8 mouse cellular contexts compared by ENCODE assay signal in genomic region chr10:53598821-53599220, GRCm38 (mm10). TPM values are rescaled to one million over a fixed set of nuclear protein-coding genes. Genes with fewer than 3 reads are reported as not detected.
A peak's percentile ranks its signal among the peaks of the same experiment; 100 is the strongest.
DNase-seq lines count a peak whose midpoint lies in the region; ATAC-seq and TF ChIP-seq lines count a peak whose summit lies in the region.

No protein-coding gene starts in this region.

- no peak for TF ChIP-seq EP300 in heart, adult 2 months (IDR thresholded peaks at IDR 0.05; ENCODE audit: insufficient read depth, low read depth, low read length)
- no peak for TF ChIP-seq EP300 in stomach, postnatal 0 days (optimal IDR thresholded peaks at IDR 0.05)

- intact Hi-C loops in heart, adult 2 months (cut with DNase I), result no loop called here

- DNase-seq in heart, adult 2 months, result no peak
- peak; percentile 42 for DNase-seq in brain, embryonic 14.5 days (ENCODE audit: low read depth)
- no peak for DNase-seq in stomach, postnatal 0 days (ENCODE audit: low spot score)
- no peak for DNase-seq in cerebellum, adult 9-11 months
- no peak for DNase-seq in cerebellum, adult 9-10 months

- TF ChIP-seq CTCF in heart, adult 2 months (IDR thresholded peaks at IDR 0.05), result no peak
- no peak for TF ChIP-seq CTCF in brain, embryonic 14.5 days (IDR thresholded peaks at IDR 0.05; ENCODE audit: borderline replicate concordance, extremely low read depth, insufficient read depth, insufficient read length)
- TF ChIP-seq CTCF in stomach, postnatal 0 days (IDR thresholded peaks at IDR 0.05; ENCODE audit: low read depth), result peak; percentile 45

- TF ChIP-seq POLR2A in heart, adult 2 months (IDR thresholded peaks at IDR 0.05; ENCODE audit: insufficient read depth, low read depth, low read length), result no peak
- no peak for TF ChIP-seq POLR2A in brain, embryonic 14.5 days (IDR thresholded peaks at IDR 0.05; ENCODE audit: borderline replicate concordance, extremely low read depth, insufficient read depth, insufficient read length, poor library complexity, severe bottlenecking)

- peaks cover 39% of the 10 kb centered on the region for H3K4me1 ChIP-seq in heart, embryonic 13.5 days
- peaks cover 4% of the 10 kb centered on the region for H3K4me1 ChIP-seq in heart, adult 2 months (ENCODE audit: control insufficient read depth, insufficient read depth, low read length)
- H3K4me1 ChIP-seq in hindbrain, embryonic 12.5 days, result peaks cover 23% of the 10 kb centered on the region
- H3K4me1 ChIP-seq in liver, embryonic 16.5 days (ENCODE audit: control insufficient read depth, low read depth, low read length), result peaks cover 17% of the 10 kb centered on the region
- peaks cover 5% of the 10 kb centered on the region; the same call in 1 of the 2 replicates for H3K4me1 ChIP-seq in stomach, postnatal 0 days (replicated peaks; ENCODE audit: control insufficient read depth, insufficient read depth)

- H3K9me3 ChIP-seq in heart, embryonic 13.5 days, result no peaks in the 10 kb centered on the region
- no peaks in the 10 kb centered on the region for H3K9me3 ChIP-seq in hindbrain, embryonic 12.5 days (replicated peaks)
- no peaks in the 10 kb centered on the region for H3K9me3 ChIP-seq in liver, embryonic 16.5 days (replicated peaks; ENCODE audit: control insufficient read depth, low read length)
- H3K9me3 ChIP-seq in stomach, postnatal 0 days (ENCODE audit: control insufficient read depth, low read length), result no peaks in the 10 kb centered on the region

- no peak overlapping the region for H3K27ac ChIP-seq in heart, embryonic 13.5 days (replicated peaks)
- no peak overlapping the region for H3K27ac ChIP-seq in heart, adult 2 months
- no peak overlapping the region for H3K27ac ChIP-seq in hindbrain, embryonic 12.5 days
- 0 out of 2 replicates have a peak overlapping the region, but pooled peaks have one; percentile 45 for H3K27ac ChIP-seq in liver, embryonic 16.5 days (ENCODE audit: low read length)
- H3K27ac ChIP-seq in stomach, postnatal 0 days (replicated peaks), result no peak overlapping the region

- H3K36me3 ChIP-seq in heart, embryonic 13.5 days, result peaks cover 39% of the 10 kb centered on the region
- peaks cover 15% of the 10 kb centered on the region for H3K36me3 ChIP-seq in heart, adult 2 months (ENCODE audit: control insufficient read depth, insufficient read depth, low read length)
- peaks cover 16% of the 10 kb centered on the region for H3K36me3 ChIP-seq in hindbrain, embryonic 12.5 days
- peaks cover 20% of the 10 kb centered on the region for H3K36me3 ChIP-seq in liver, embryonic 16.5 days (ENCODE audit: control insufficient read depth, insufficient read depth)
- H3K36me3 ChIP-seq in stomach, postnatal 0 days (ENCODE audit: control insufficient read depth, insufficient read depth, low read length), result peaks cover 3% of the 10 kb centered on the region; the same call in 1 of the 2 replicates

- H3K27me3 ChIP-seq in heart, embryonic 13.5 days (replicated peaks), result no peaks in the 10 kb centered on the region
- no peaks in the 10 kb centered on the region for H3K27me3 ChIP-seq in heart, adult 2 months (ENCODE audit: control insufficient read depth, insufficient read depth, low read length)
- no peaks in the 10 kb centered on the region for H3K27me3 ChIP-seq in hindbrain, embryonic 12.5 days
- no peaks in the 10 kb centered on the region for H3K27me3 ChIP-seq in liver, embryonic 16.5 days (ENCODE audit: control insufficient read depth, insufficient read depth, low read depth, low read length)
- no peaks in the 10 kb centered on the region for H3K27me3 ChIP-seq in stomach, postnatal 0 days (ENCODE audit: control insufficient read depth, insufficient read depth, low read length)

- ATAC-seq in heart, embryonic 13.5 days (ENCODE audit: extremely low read depth, insufficient number of reproducible peaks, low FRiP score, low TSS enrichment), result no peak
- ATAC-seq in hindbrain, embryonic 12.5 days (ENCODE audit: low FRiP score), result no peak
- ATAC-seq in liver, embryonic 16.5 days (ENCODE audit: low read depth), result no peak
- ATAC-seq in stomach, postnatal 0 days (ENCODE audit: low FRiP score, low TSS enrichment), result no peak

- 0 out of 2 replicates have a peak overlapping the region, but pooled peaks have one; percentile 1 for H3K9ac ChIP-seq in heart, embryonic 13.5 days
- no peak overlapping the region for H3K9ac ChIP-seq in heart, adult 2 months (ENCODE audit: low read depth, low read length)
- no peak overlapping the region for H3K9ac ChIP-seq in hindbrain, embryonic 12.5 days
- peak overlapping the region; percentile 34; the same call in 1 of the 2 replicates for H3K9ac ChIP-seq in liver, embryonic 16.5 days (ENCODE audit: low read depth, low read length)
- no peak overlapping the region for H3K9ac ChIP-seq in stomach, postnatal 0 days (ENCODE audit: low read length)

- H3K4me3 ChIP-seq in heart, embryonic 13.5 days, result peak overlapping the region; percentile 95
- no peak overlapping the region for H3K4me3 ChIP-seq in heart, adult 2 months
- H3K4me3 ChIP-seq in hindbrain, embryonic 12.5 days, result peak overlapping the region; percentile 6
- peak overlapping the region; percentile 53 for H3K4me3 ChIP-seq in liver, embryonic 16.5 days (ENCODE audit: low read depth, low read length)
- H3K4me3 ChIP-seq in stomach, postnatal 0 days (ENCODE audit: low read depth, low read length), result no peak overlapping the region

- peak overlapping the region; percentile 85 for H3K4me2 ChIP-seq in heart, embryonic 13.5 days
- H3K4me2 ChIP-seq in hindbrain, embryonic 12.5 days (replicated peaks), result peak overlapping the region; percentile 59
- peak overlapping the region; percentile 66 for H3K4me2 ChIP-seq in liver, embryonic 16.5 days (ENCODE audit: low read depth, low read length)
- peak overlapping the region; percentile 28; the same call in 1 of the 2 replicates for H3K4me2 ChIP-seq in stomach, postnatal 0 days (replicated peaks; ENCODE audit: low read depth)

- 50% methylated on average over 5 of the region's 5 CpGs for WGBS in heart, embryonic 13.5 days
- WGBS in heart, adult 2 months, result 74% methylated on average over 5 of the region's 5 CpGs
- 61% methylated on average over 5 of the region's 5 CpGs for WGBS in hindbrain, embryonic 12.5 days
- WGBS in liver, embryonic 16.5 days (ENCODE audit: insufficient replicate concordance), result 26% methylated on average over 5 of the region's 5 CpGs
- 46% methylated on average over 5 of the region's 5 CpGs for WGBS in stomach, postnatal 0 days

- no peaks in the 10 kb centered on the region; the same call in 1 of the 2 replicates for H3K79me2 ChIP-seq in heart, adult 2 months (replicated peaks; ENCODE audit: control insufficient read depth, insufficient read depth, low read length)

RNA-seq across cellular contexts. Expression of gene Asf1a, which starts 2.3 kb away (rescaled TPM):
- polyA plus RNA-seq in heart, embryonic 13.5 days (2015; fragmentation: Nextera tagmentation; extraction: Ambion mirVana), result 61.9 and 69.5 TPM in 2 replicates
- total RNA-seq in heart, adult 2 months (2021), result 10 to 100 TPM; 26.7 to 27.0 TPM
- polyA plus RNA-seq in heart, adult 2 months (2012; rRNA removed), result 6.7 and 16.1 TPM in 2 replicates
- 43.8 and 62.0 TPM in 2 replicates for polyA plus RNA-seq in brain, embryonic 14.5 days (2012; rRNA removed)
- 131 and 134 TPM in 2 replicates for polyA plus RNA-seq in hindbrain, embryonic 12.5 days (2016; fragmentation: Nextera tagmentation; extraction: Ambion mirVana)
- polyA plus RNA-seq in liver, embryonic 16.5 days (2015; fragmentation: Nextera tagmentation; extraction: Ambion mirVana), result 55.4 and 62.2 TPM in 2 replicates
- polyA plus RNA-seq in stomach, postnatal 0 days (2015; fragmentation: Nextera tagmentation; extraction: Ambion mirVana), result 69.2 and 70.3 TPM in 2 replicates

RNA-seq across cellular contexts. Expression of gene Mcm9, which starts 31.4 kb away (rescaled TPM):
- 8.6 and 10.4 TPM in 2 replicates for polyA plus RNA-seq in heart, embryonic 13.5 days (2015; fragmentation: Nextera tagmentation; extraction: Ambion mirVana)
- total RNA-seq in heart, adult 2 months (2021), result 1 to 10 TPM; 2.3 to 4.0 TPM
- 1.3 and 2.6 TPM in 2 replicates for polyA plus RNA-seq in heart, adult 2 months (2012; rRNA removed)
- polyA plus RNA-seq in brain, embryonic 14.5 days (2012; rRNA removed), result 3.9 and 4.7 TPM in 2 replicates
- 12.4 and 14.7 TPM in 2 replicates for polyA plus RNA-seq in hindbrain, embryonic 12.5 days (2016; fragmentation: Nextera tagmentation; extraction: Ambion mirVana)
- polyA plus RNA-seq in liver, embryonic 16.5 days (2015; fragmentation: Nextera tagmentation; extraction: Ambion mirVana), result 3.7 and 3.8 TPM in 2 replicates
- polyA plus RNA-seq in stomach, postnatal 0 days (2015; fragmentation: Nextera tagmentation; extraction: Ambion mirVana), result 5.0 and 5.1 TPM in 2 replicates

Comparison
In these comparisons a context has a peak if more than half of its experiments do, and no peak if none do; other contexts are left out.
1. H3K4me3 ChIP-seq: peak in heart, embryonic 13.5 days (single experiment), hindbrain, embryonic 12.5 days (single experiment) and liver, embryonic 16.5 days (single experiment); none in heart, adult 2 months (single experiment) and stomach, postnatal 0 days (single experiment).
2. H3K9ac ChIP-seq: peak in heart, embryonic 13.5 days (single experiment) and liver, embryonic 16.5 days (single experiment); none in heart, adult 2 months (single experiment), hindbrain, embryonic 12.5 days (single experiment) and stomach, postnatal 0 days (single experiment).
3. H3K4me2 ChIP-seq: peak in every context shown above with its lines; median percentile 85 in heart, embryonic 13.5 days; 66 in liver, embryonic 16.5 days; 59 in hindbrain, embryonic 12.5 days; 28 in stomach, postnatal 0 days.